Mouse (Mus musculus) limb, embryonic 15.5 days (tissue): ENCODE results near the gene Tnfrsf13c. TPM values are rescaled to one million over a fixed set of nuclear protein-coding genes. Genes with fewer than 3 reads are reported as not detected.

Source experiments
- ATAC-seq: fragments of 200-750 bp; cut with Nextera tagmentation; 2 replicates; pipeline ENCODE4 v1.8.0; 2017; ENCODE audit warnings: low read depth, moderate TSS enrichment; ENCODE audit not compliant: insufficient number of reproducible peaks, low FRiP score, low TSS enrichment
- H3K27ac ChIP-seq: fragments of 300-500 bp; sonication (generic); 2 replicates; pipeline ENCODE4 v1.5.1; 2015; ENCODE audit warnings: moderate library complexity, mild to moderate bottlenecking, inconsistent platforms
- H3K27me3 ChIP-seq: fragments of 300-500 bp; sonication (generic); 2 replicates; pipeline ENCODE4 v1.6.1; 2015; ENCODE audit warnings: inconsistent platforms
- H3K36me3 ChIP-seq: fragments of 300-500 bp; sonication (generic); 2 replicates; pipeline ENCODE4 v1.6.1; 2015; ENCODE audit warnings: inconsistent platforms
- H3K4me1 ChIP-seq: fragments of 300-500 bp; sonication (generic); 2 replicates; pipeline ENCODE4 v1.6.1; 2015; ENCODE audit warnings: inconsistent platforms
- H3K4me2 ChIP-seq: fragments of 300-500 bp; sonication (generic); 2 replicates; pipeline ENCODE4 v1.6.1; 2015; ENCODE audit warnings: mild to moderate bottlenecking, inconsistent platforms
- H3K4me3 ChIP-seq: fragments of 300-500 bp; sonication (generic); 2 replicates; pipeline ENCODE4 v1.5.1; 2015; ENCODE audit warnings: mild to moderate bottlenecking, inconsistent platforms
- H3K9ac ChIP-seq: fragments of 300-500 bp; sonication (generic); 2 replicates; pipeline ENCODE4 v1.6.1; 2015; ENCODE audit warnings: inconsistent platforms
- H3K9me3 ChIP-seq: fragments of 300-500 bp; sonication (generic); 2 replicates; pipeline ENCODE4 v1.6.1; 2016; ENCODE audit warnings: inconsistent platforms
- WGBS: fragments of 180-500 bp; shearing (Covaris S2); methylation state at CpG from one replicate; pipeline ENCODE4 v1.1.7; 2015; 5-methylcytosine and 5-hydroxymethylcytosine counted together
- polyA plus RNA-seq: library from polyadenylated mRNA; unstranded; fragments of >200 nt; fragmentation: Nextera tagmentation; extraction: Ambion mirVana; gene quantifications from 2 replicates; pipeline ENCODE4 v1.2.1, GENCODE M21; 2015

Tnfrsf13c gene
- polyA plus RNA-seq, 1 experiment from 2014 or later, result 0.19 TPM

GRCm38 (mm10) chr15:82186931-82187330, 37.2 kb downstream of the Tnfrsf13c start:
- Histone ChIP-seq H3K4me2 (no peak overlapping the region), H3K9ac (no peak overlapping the region), H3K36me3 (peaks cover 94% of the 10 kb centered on the region), H3K27me3 (no peaks in the 10 kb centered on the region), H3K9me3 (peaks cover 3% of the 10 kb centered on the region), H3K4me1 (no peaks in the 10 kb centered on the region), H3K27ac (no peak overlapping the region), H3K4me3 (no peak overlapping the region)
- ATAC-seq, result no peak
- WGBS, result 84% methylated on average over 5 of the region's 5 CpGs

GRCm38 (mm10) chr15:82186131-82186530, 38.0 kb downstream of the Tnfrsf13c start:
- no peaks in the 10 kb centered on the region for H3K27me3 ChIP-seq
- H3K4me3 ChIP-seq, result no peak overlapping the region
- peaks cover 4% of the 10 kb centered on the region for H3K9me3 ChIP-seq
- no peaks in the 10 kb centered on the region for H3K4me1 ChIP-seq
- no peak for ATAC-seq
- 81% methylated on average over 14 of the region's 14 CpGs for WGBS
- no peak overlapping the region for H3K27ac ChIP-seq
- H3K36me3 ChIP-seq, result peaks cover 94% of the 10 kb centered on the region
- H3K9ac ChIP-seq, result no peak overlapping the region
- no peak overlapping the region for H3K4me2 ChIP-seq

- peaks cover 99% of the 10 kb centered on the region for H3K36me3 ChIP-seq
- no peaks in the 10 kb centered on the region for H3K27me3 ChIP-seq
- no peak for ATAC-seq
- no peak overlapping the region for H3K27ac ChIP-seq
- H3K4me1 ChIP-seq, result no peaks in the 10 kb centered on the region
- H3K4me3 ChIP-seq, result no peak overlapping the region
- no peak overlapping the region for H3K4me2 ChIP-seq
- 86% methylated on average over 14 of the region's 14 CpGs for WGBS
- H3K9ac ChIP-seq, result no peak overlapping the region
- peaks cover 4% of the 10 kb centered on the region for H3K9me3 ChIP-seq
These were observed 38.9 kb downstream of the Tnfrsf13c start for GRCm38 (mm10) chr15:82185062-82185783.

GRCm38 (mm10) chr15:82184656-82185055, 39.5 kb downstream of the Tnfrsf13c start:
- H3K36me3 ChIP-seq, result peaks cover 99% of the 10 kb centered on the region
- no peak overlapping the region for H3K4me3 ChIP-seq
- H3K27ac ChIP-seq, result no peak overlapping the region
- no peak for ATAC-seq
- no peaks in the 10 kb centered on the region for H3K4me1 ChIP-seq
- WGBS, result 89% methylated on average over 10 of the region's 10 CpGs
- no peak overlapping the region for H3K9ac ChIP-seq
- H3K4me2 ChIP-seq, result no peak overlapping the region
- H3K9me3 ChIP-seq, result peaks cover 4% of the 10 kb centered on the region
- no peaks in the 10 kb centered on the region for H3K27me3 ChIP-seq

GRCm38 (mm10) chr15:82184183-82184582, 40.0 kb downstream of the Tnfrsf13c start:
- no peak for ATAC-seq
- Histone ChIP-seq H3K9ac (no peak overlapping the region), H3K27me3 (no peaks in the 10 kb centered on the region), H3K4me1 (no peaks in the 10 kb centered on the region), H3K36me3 (peaks cover 99% of the 10 kb centered on the region), H3K4me3 (no peak overlapping the region), H3K4me2 (no peak overlapping the region), H3K9me3 (peaks cover 4% of the 10 kb centered on the region), H3K27ac (no peak overlapping the region)
- 86% methylated on average over 7 of the region's 7 CpGs for WGBS

- Histone ChIP-seq H3K36me3 (peaks cover 100% of the 10 kb centered on the region), H3K4me1 (no peaks in the 10 kb centered on the region), H3K27ac (no peak overlapping the region), H3K4me3 (no peak overlapping the region), H3K4me2 (no peak overlapping the region), H3K27me3 (no peaks in the 10 kb centered on the region), H3K9me3 (peaks cover 4% of the 10 kb centered on the region), H3K9ac (no peak overlapping the region)
- WGBS, result 89% methylated on average over 10 of the region's 10 CpGs
- no peak for ATAC-seq
These were observed 40.6 kb downstream of the Tnfrsf13c start for GRCm38 (mm10) chr15:82183596-82183995.

- Histone ChIP-seq H3K4me2 (no peak overlapping the region), H3K36me3 (peaks cover 100% of the 10 kb centered on the region)
- no peak for ATAC-seq
These were observed 41.9 kb downstream of the Tnfrsf13c start for GRCm38 (mm10) chr15:82182311-82182710.

GRCm38 (mm10) chr15:82181131-82181530, 43.0 kb downstream of the Tnfrsf13c start:
- Histone ChIP-seq H3K4me1 (no peaks in the 10 kb centered on the region), H3K27ac (no peak overlapping the region), H3K9ac (no peak overlapping the region), H3K36me3 (peaks cover 99% of the 10 kb centered on the region), H3K27me3 (no peaks in the 10 kb centered on the region), H3K4me2 (no peak overlapping the region), H3K9me3 (peaks cover 4% of the 10 kb centered on the region), H3K4me3 (no peak overlapping the region)
- no peak for ATAC-seq
- 97% methylated on average over 5 of the region's 5 CpGs for WGBS

More at GRCm38 (mm10) chr15:82182311-82182710, 41.9 kb downstream of the Tnfrsf13c start:
- H3K9me3 ChIP-seq, result peaks cover 4% of the 10 kb centered on the region
- H3K27ac ChIP-seq, result no peak overlapping the region
- 98% methylated on average over 4 of the region's 4 CpGs for WGBS
- H3K4me1 ChIP-seq, result no peaks in the 10 kb centered on the region
- H3K27me3 ChIP-seq, result no peaks in the 10 kb centered on the region
- no peak overlapping the region for H3K4me3 ChIP-seq
- no peak overlapping the region for H3K9ac ChIP-seq

- H3K36me3 ChIP-seq, result peaks cover 95% of the 10 kb centered on the region
- H3K4me3 ChIP-seq, result no peak overlapping the region
- peaks cover 4% of the 10 kb centered on the region for H3K9me3 ChIP-seq
- H3K27me3 ChIP-seq, result no peaks in the 10 kb centered on the region
- H3K4me1 ChIP-seq, result no peaks in the 10 kb centered on the region
- no peak overlapping the region for H3K27ac ChIP-seq
- no peak overlapping the region for H3K4me2 ChIP-seq
- no peak overlapping the region for H3K9ac ChIP-seq
- 75% methylated on average over 7 of the region's 7 CpGs for WGBS
- ATAC-seq, result no peak
These were observed 46.4 kb downstream of the Tnfrsf13c start for GRCm38 (mm10) chr15:82177743-82178290.

- no peaks in the 10 kb centered on the region for H3K9me3 ChIP-seq
- no peaks in the 10 kb centered on the region for H3K27me3 ChIP-seq
- no peak overlapping the region for H3K27ac ChIP-seq
- peaks cover 95% of the 10 kb centered on the region for H3K36me3 ChIP-seq
- no peaks in the 10 kb centered on the region for H3K4me1 ChIP-seq
- H3K4me3 ChIP-seq, result no peak overlapping the region
- no peak for ATAC-seq
- H3K4me2 ChIP-seq, result no peak overlapping the region
- no peak overlapping the region for H3K9ac ChIP-seq
- 94% methylated on average over 9 of the region's 9 CpGs for WGBS
These were observed 49.1 kb downstream of the Tnfrsf13c start for GRCm38 (mm10) chr15:82175091-82175490.

GRCm38 (mm10) chr15:82172648-82173047, 51.5 kb downstream of the Tnfrsf13c start:
- Histone ChIP-seq H3K4me3 (no peak overlapping the region), H3K4me2 (no peak overlapping the region), H3K9me3 (no peaks in the 10 kb centered on the region), H3K36me3 (peaks cover 75% of the 10 kb centered on the region), H3K27ac (no peak overlapping the region), H3K27me3 (no peaks in the 10 kb centered on the region), H3K4me1 (peaks cover 5% of the 10 kb centered on the region; the same call in 1 of the 2 replicates), H3K9ac (no peak overlapping the region)
- no peak for ATAC-seq
- WGBS, result 88% methylated on average over 8 of the region's 8 CpGs
